Mouse (Mus musculus) c-Kit-negative CD71-positive TER-119-positive erythroid progenitor cells, embryonic 14.5 days (primary cell): ENCODE results near the gene Nsd2.
"Not testable (repeated sequence)": the region's sequence is repeated elsewhere in the genome, so short reads cannot be mapped to it uniquely, and the experiment has no call there.

Source experiments
- DNase-seq: peaks from one replicate; pipeline ENCODE4 v3.0.0-alpha.2; 2013; ENCODE audit warnings: low read depth, low spot score

The Nsd2 gene

GRCm38 (mm10) chr5:33932413-33932812, 111.9 kb downstream of the Nsd2 start:
- DNase-seq: no peak

- DNase-seq: no peak
Observed at GRCm38 (mm10) chr5:33934081-33934480, 113.6 kb downstream of the Nsd2 start.

- no peak for DNase-seq
Observed at GRCm38 (mm10) chr5:33934877-33935276, 114.4 kb downstream of the Nsd2 start.

- peak; percentile 37 for DNase-seq
Observed at GRCm38 (mm10) chr5:33935700-33936111, 115.2 kb downstream of the Nsd2 start.

- DNase-seq: peak; percentile 88
Observed at GRCm38 (mm10) chr5:33936120-33936707, 115.7 kb downstream of the Nsd2 start, which contains the start of gene Nelfa. Gene Nelfa (minus strand): TSS chr5:33936413.

- no peak for DNase-seq
Observed at GRCm38 (mm10) chr5:33937230-33937629, 116.7 kb downstream of the Nsd2 start.

- DNase-seq: no peak
Observed at GRCm38 (mm10) chr5:33938448-33938847, 117.9 kb downstream of the Nsd2 start.

- DNase-seq: not testable (repeated sequence)
Observed at GRCm38 (mm10) chr5:33947035-33947434, 126.5 kb downstream of the Nsd2 start.
